Mouse (Mus musculus): ENCODE measurements around the gene Ankrd11. TPM values are rescaled to one million over a fixed set of nuclear protein-coding genes. Genes with fewer than 3 reads are reported as not detected.

The Ankrd11 gene
- polyA plus RNA-seq, 1 experiment from 2014 or later = 43.9 TPM

- 51% methylated on average over 6 of the region's 6 CpGs for WGBS (ENCODE audit: insufficient replicate concordance)
- Histone ChIP-seq H3K9me3 (replicated peaks) (no peaks in the 10 kb centered on the region), H3K4me2 (no peak overlapping the region), H3K4me3 (no peak overlapping the region), H3K36me3 (no peaks in the 10 kb centered on the region), H3K4me1 (peaks cover 85% of the 10 kb centered on the region), H3K27ac (no peak overlapping the region), H3K9ac (no peak overlapping the region), H3K27me3 (replicated peaks) (no peaks in the 10 kb centered on the region)
- no peak for ATAC-seq
Observed at GRCm38 (mm10) chr8:122953028-122953427, 89.0 kb downstream of the Ankrd11 start.

GRCm38 (mm10) chr8:122951456-122951855, 90.6 kb downstream of the Ankrd11 start:
- WGBS (ENCODE audit: insufficient replicate concordance) = 77% methylated on average over 5 of the region's 5 CpGs
- no peak overlapping the region for H3K4me3 ChIP-seq
- no peak for ATAC-seq

GRCm38 (mm10) chr8:122949701-122950100, 92.4 kb downstream of the Ankrd11 start:
- H3K4me2 ChIP-seq = no peak overlapping the region
- 78% methylated on average over 5 of the region's 5 CpGs for WGBS (ENCODE audit: insufficient replicate concordance)
- no peak overlapping the region for H3K27ac ChIP-seq
- no peaks in the 10 kb centered on the region for H3K36me3 ChIP-seq
- no peaks in the 10 kb centered on the region for H3K9me3 ChIP-seq (replicated peaks)
- no peaks in the 10 kb centered on the region for H3K27me3 ChIP-seq (replicated peaks)
- no peak for ATAC-seq
- no peak overlapping the region for H3K9ac ChIP-seq
- no peak overlapping the region for H3K4me3 ChIP-seq
- H3K4me1 ChIP-seq = peaks cover 67% of the 10 kb centered on the region

More at GRCm38 (mm10) chr8:122951456-122951855, 90.6 kb downstream of the Ankrd11 start:
- H3K36me3 ChIP-seq = no peaks in the 10 kb centered on the region
- H3K4me1 ChIP-seq = peaks cover 76% of the 10 kb centered on the region
- no peaks in the 10 kb centered on the region for H3K27me3 ChIP-seq (replicated peaks)
- no peak overlapping the region for H3K27ac ChIP-seq
- no peaks in the 10 kb centered on the region for H3K9me3 ChIP-seq (replicated peaks)
- no peak overlapping the region for H3K9ac ChIP-seq
- H3K4me2 ChIP-seq = no peak overlapping the region

- WGBS (ENCODE audit: insufficient replicate concordance) = 74% methylated on average over 2 of the region's 2 CpGs
Observed at GRCm38 (mm10) chr8:122945775-122946174, 96.3 kb downstream of the Ankrd11 start.

DNA sequence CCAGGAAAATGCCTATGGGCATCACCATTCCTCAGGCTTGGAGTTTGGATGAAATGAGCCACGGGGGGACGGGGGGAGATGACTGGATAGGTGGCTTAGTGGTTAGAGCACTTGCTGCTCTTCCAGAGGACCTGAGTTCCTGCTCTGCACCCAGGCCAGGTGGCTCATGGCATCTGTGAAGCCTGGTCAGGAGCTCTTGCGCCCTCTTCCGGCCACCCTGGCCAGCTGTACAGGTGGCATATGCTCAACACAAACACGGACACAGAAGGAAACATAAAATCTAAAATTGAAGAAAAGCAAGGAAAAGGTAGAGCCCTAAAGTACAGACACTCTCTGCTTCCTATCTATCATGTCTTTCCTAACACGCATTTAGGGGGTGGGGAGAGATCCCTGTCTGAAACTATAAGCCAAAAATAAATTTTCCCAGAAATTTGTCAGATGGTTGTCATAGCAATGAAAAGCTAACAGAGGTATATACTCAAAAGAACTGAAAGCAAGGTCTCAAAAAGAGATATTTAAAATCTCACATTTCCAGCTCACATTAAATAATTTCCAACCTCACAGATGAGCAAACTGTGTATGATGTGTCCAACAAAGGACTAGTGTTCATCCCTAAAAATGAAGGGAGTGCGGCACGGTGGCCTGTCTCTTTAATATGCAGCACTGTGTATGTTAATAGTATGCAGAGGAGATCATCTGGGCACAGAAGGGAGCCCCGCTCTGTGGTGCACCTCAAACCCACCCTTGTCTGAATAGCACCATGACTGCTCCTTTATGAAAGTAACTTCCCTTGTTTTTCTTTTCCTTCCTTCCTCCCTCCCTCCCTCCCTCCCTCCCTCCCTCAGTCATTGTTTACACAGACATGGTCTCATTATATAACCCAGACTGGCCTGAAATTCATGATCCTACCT, 99.0 kb downstream of the Ankrd11 start:
- Histone ChIP-seq H3K4me2 (no peak overlapping the region), H3K9me3 (replicated peaks) (no peaks in the 10 kb centered on the region), H3K4me1 (peaks cover 55% of the 10 kb centered on the region), H3K4me3 (no peak overlapping the region), H3K27me3 (replicated peaks) (no peaks in the 10 kb centered on the region), H3K36me3 (0 out of 2 replicates have a peak, but pooled peaks cover 4% of the 10 kb centered on the region), H3K27ac (no peak overlapping the region), H3K9ac (no peak overlapping the region)
- ATAC-seq = no peak
- 74% methylated on average over 9 of the region's 9 CpGs for WGBS (ENCODE audit: insufficient replicate concordance)

More at GRCm38 (mm10) chr8:122945775-122946174, 96.3 kb downstream of the Ankrd11 start:
- H3K4me1 ChIP-seq = peaks cover 45% of the 10 kb centered on the region
- no peaks in the 10 kb centered on the region for H3K27me3 ChIP-seq (replicated peaks)
- H3K27ac ChIP-seq = no peak overlapping the region
- no peak overlapping the region for H3K9ac ChIP-seq
- H3K4me2 ChIP-seq = no peak overlapping the region
- no peak for ATAC-seq
- H3K36me3 ChIP-seq = 0 out of 2 replicates have a peak, but pooled peaks cover 4% of the 10 kb centered on the region
- H3K9me3 ChIP-seq (replicated peaks) = no peaks in the 10 kb centered on the region
- no peak overlapping the region for H3K4me3 ChIP-seq

GRCm38 (mm10) chr8:122938591-122938990, 103.5 kb downstream of the Ankrd11 start:
- Histone ChIP-seq H3K36me3 (peaks cover 5% of the 10 kb centered on the region; the same call in 1 of the 2 replicates), H3K4me3 (no peak overlapping the region), H3K27me3 (replicated peaks) (no peaks in the 10 kb centered on the region), H3K4me2 (no peak overlapping the region), H3K27ac (no peak overlapping the region), H3K9me3 (replicated peaks) (no peaks in the 10 kb centered on the region), H3K4me1 (peaks cover 79% of the 10 kb centered on the region), H3K9ac (no peak overlapping the region)
- no peak for ATAC-seq
- 35% methylated on average over 4 of the region's 4 CpGs for whole genome bisulfite sequencing (ENCODE audit: insufficient replicate concordance)

DNA sequence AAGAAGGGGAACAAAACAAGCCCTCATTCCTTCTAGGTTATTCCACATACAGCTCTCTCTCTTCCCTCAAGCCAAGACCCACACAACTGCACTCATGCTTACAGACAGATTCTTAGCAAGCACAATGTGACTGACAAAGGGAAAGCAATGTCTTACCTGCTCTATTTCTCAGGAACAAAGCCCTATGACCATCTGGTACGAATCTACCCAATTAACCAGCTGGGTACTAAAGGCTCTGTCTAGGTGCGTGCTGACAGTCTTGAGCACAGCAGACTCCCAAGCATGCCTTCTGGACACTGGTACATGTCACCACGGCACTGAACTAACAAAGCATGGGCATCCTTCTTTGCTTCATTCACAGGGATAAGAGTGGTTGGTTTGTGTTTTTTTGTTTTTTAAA, 103.9 kb downstream of the Ankrd11 start:
- H3K27me3 ChIP-seq (replicated peaks) = no peaks in the 10 kb centered on the region
- H3K4me1 ChIP-seq = peaks cover 79% of the 10 kb centered on the region
- peaks cover 10% of the 10 kb centered on the region; the same call in 1 of the 2 replicates for H3K36me3 ChIP-seq
- H3K4me2 ChIP-seq = no peak overlapping the region
- no peaks in the 10 kb centered on the region for H3K9me3 ChIP-seq (replicated peaks)
- no peak overlapping the region for H3K4me3 ChIP-seq
- no peak overlapping the region for H3K9ac ChIP-seq
- no peak for ATAC-seq
- WGBS (ENCODE audit: insufficient replicate concordance) = 80% methylated on average over 3 of the region's 3 CpGs
- no peak overlapping the region for H3K27ac ChIP-seq

DNA sequence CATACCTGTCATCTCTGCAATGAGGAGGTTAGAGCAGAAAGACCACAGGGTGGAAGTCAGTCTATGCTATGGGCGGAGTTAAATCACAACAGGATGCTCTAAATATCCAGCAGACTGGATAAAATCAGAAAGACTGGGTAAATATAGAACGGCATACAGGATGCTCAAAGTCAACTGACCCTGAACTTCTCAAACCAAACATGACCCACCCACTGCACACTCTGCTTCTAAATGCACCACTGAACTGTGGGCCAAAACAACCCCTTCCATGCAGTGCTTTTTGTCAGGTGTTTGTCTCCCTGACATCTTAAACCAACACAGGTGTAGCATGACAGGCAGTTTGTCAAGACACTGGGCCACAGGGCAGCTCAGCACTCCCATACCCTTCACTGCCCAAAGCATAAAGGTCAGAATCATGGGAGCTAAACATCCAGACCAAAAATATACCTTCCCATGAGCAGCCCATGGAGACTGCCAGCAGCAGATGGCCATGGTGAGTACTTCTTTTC, 104.5 kb downstream of the Ankrd11 start:
- H3K4me2 ChIP-seq = no peak overlapping the region
- no peaks in the 10 kb centered on the region for H3K9me3 ChIP-seq (replicated peaks)
- 0 out of 2 replicates have a peak, but pooled peaks have one; percentile 9 for ATAC-seq
- no peak overlapping the region for H3K4me3 ChIP-seq
- H3K9ac ChIP-seq = no peak overlapping the region
- H3K4me1 ChIP-seq = peaks cover 85% of the 10 kb centered on the region
- WGBS (ENCODE audit: insufficient replicate concordance) = 58% methylated on average over 2 of the region's 2 CpGs
- H3K27ac ChIP-seq = no peak overlapping the region
- no peaks in the 10 kb centered on the region for H3K27me3 ChIP-seq (replicated peaks)
- H3K36me3 ChIP-seq = peaks cover 11% of the 10 kb centered on the region; the same call in 1 of the 2 replicates

DNA sequence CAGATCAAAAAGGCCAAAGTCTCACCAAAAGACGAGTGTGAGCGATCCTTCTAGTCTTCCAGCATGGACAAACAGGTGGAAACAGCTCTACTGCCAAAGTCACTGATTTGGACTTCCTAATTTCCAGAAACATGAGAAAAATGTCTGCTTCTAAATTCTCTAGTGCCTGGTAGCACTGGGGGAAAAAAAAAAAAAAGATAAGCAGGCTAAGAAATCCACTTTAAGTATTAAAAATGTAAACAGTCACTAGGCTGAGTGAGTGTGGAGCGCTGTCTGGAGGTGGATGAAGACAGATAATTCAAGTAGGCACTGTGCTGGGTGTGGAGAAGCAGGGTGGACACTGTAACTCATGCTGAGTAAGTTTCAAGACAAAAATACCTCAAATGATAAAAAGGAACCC, 106.2 kb downstream of the Ankrd11 start:
- no peak overlapping the region for H3K4me3 ChIP-seq
- H3K36me3 ChIP-seq = peaks cover 9% of the 10 kb centered on the region; the same call in 1 of the 2 replicates
- H3K4me1 ChIP-seq = peaks cover 98% of the 10 kb centered on the region
- no peak overlapping the region for H3K4me2 ChIP-seq
- H3K9ac ChIP-seq = no peak overlapping the region
- no peak for ATAC-seq
- no peaks in the 10 kb centered on the region for H3K27me3 ChIP-seq (replicated peaks)
- no peak overlapping the region for H3K27ac ChIP-seq
- 70% methylated on average over 3 of the region's 3 CpGs for WGBS (ENCODE audit: insufficient replicate concordance)
- H3K9me3 ChIP-seq (replicated peaks) = no peaks in the 10 kb centered on the region

DNA sequence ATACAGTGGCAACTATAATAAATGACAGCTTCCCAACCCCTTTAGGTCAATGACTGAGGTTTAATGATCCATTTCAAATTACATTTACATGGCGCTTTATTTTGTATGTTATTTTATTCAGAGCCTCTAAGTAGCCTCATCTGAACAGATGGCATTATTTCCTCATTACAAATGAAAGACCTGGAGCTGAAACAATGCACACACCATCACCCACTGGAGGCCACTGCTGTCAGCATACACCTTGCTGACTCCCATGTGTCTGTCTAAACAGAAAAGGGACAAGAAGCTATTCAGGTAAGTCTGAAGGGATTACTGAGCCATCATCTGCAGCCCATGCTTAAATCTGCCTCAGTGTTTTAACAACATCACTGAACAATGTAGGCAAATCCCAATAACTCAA, 107.0 kb downstream of the Ankrd11 start:
- Histone ChIP-seq H3K9ac (no peak overlapping the region), H3K4me1 (peaks cover 96% of the 10 kb centered on the region), H3K9me3 (replicated peaks) (no peaks in the 10 kb centered on the region), H3K27me3 (replicated peaks) (no peaks in the 10 kb centered on the region), H3K4me3 (no peak overlapping the region), H3K4me2 (no peak overlapping the region), H3K36me3 (peaks cover 7% of the 10 kb centered on the region; the same call in 1 of the 2 replicates), H3K27ac (no peak overlapping the region)
- ATAC-seq = no peak
- whole genome bisulfite sequencing (ENCODE audit: insufficient replicate concordance) = 84% methylated on average over 1 of the region's 1 CpGs

- no peak overlapping the region for H3K27ac ChIP-seq
- no peak for ATAC-seq
- no peaks in the 10 kb centered on the region for H3K9me3 ChIP-seq (replicated peaks)
- no peak overlapping the region for H3K4me3 ChIP-seq
- no peak overlapping the region for H3K4me2 ChIP-seq
- no peak overlapping the region for H3K9ac ChIP-seq
- peaks cover 91% of the 10 kb centered on the region for H3K4me1 ChIP-seq
- no peaks in the 10 kb centered on the region for H3K27me3 ChIP-seq (replicated peaks)
- H3K36me3 ChIP-seq = peaks cover 7% of the 10 kb centered on the region; the same call in 1 of the 2 replicates
Observed at GRCm38 (mm10) chr8:122933973-122934372, 108.1 kb downstream of the Ankrd11 start.

GRCm38 (mm10) chr8:122932561-122932959, 109.5 kb downstream of the Ankrd11 start:
- Histone ChIP-seq H3K9ac (no peak overlapping the region), H3K36me3 (peaks cover 20% of the 10 kb centered on the region; the same call in 1 of the 2 replicates), H3K4me1 (peaks cover 90% of the 10 kb centered on the region), H3K27ac (no peak overlapping the region), H3K27me3 (replicated peaks) (no peaks in the 10 kb centered on the region), H3K4me3 (no peak overlapping the region), H3K4me2 (no peak overlapping the region), H3K9me3 (replicated peaks) (no peaks in the 10 kb centered on the region)
- no peak for ATAC-seq
- 26% methylated on average over 2 of the region's 2 CpGs for WGBS (ENCODE audit: insufficient replicate concordance)

Data from liver, embryonic 12.5 days (tissue).